Mouse (Mus musculus): Measurements from ENCODE around the gene Sox10.

- TF ChIP-seq CTCF (IDR thresholded peaks at IDR 0.05; ENCODE audit: low read depth) (no peak), EP300 (optimal IDR thresholded peaks at IDR 0.05) (no peak)
Measured at GRCm38 (mm10) chr15:79213591-79213990, 48.6 kb upstream of the Sox10 start.
